Mouse (Mus musculus): ENCODE results near the gene Ep400. TPM values are rescaled to one million over a fixed set of nuclear protein-coding genes. Genes with fewer than 3 reads are reported as not detected.
A peak's percentile ranks its signal among the peaks of the same experiment; 100 is the strongest.
"Not testable (repeated sequence)": the region's sequence is repeated elsewhere in the genome, so short reads cannot be mapped to it uniquely, and the experiment has no call there.

Ep400 gene
- polyA plus RNA-seq, 1 experiment from 2014 or later: 46.9 TPM

DNA sequence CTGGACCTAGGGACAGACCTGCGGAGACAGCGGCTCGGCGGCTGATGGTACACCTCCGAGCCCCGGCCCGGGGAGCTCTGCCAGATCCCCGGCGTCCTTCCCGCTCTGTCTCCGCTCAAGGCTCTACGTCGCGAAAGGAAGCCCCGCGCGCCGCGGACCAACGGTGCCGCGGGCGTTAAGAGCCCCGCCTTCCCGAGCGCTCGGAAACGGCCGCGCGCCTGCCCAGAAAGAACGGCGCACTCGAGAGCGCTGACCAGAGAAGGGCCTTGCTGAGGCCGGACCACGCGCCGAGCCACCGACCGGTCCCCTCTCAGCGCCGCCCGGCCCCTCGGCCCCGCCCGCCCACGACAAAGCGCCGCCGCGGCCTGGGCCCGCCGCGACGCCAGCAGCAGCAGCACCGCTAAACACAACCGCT, 479 bp downstream of the Ep400 start:
- no peaks in the 10 kb centered on the region for H3K27me3 ChIP-seq (ENCODE audit: insufficient read depth, poor library complexity, severe bottlenecking)
- WGBS: under 1% methylated on average over 58 of the region's 58 CpGs
- H3K4me1 ChIP-seq: peaks cover 12% of the 10 kb centered on the region
- DNase-seq (ENCODE audit: low spot score): no peak
- H3K36me3 ChIP-seq: peaks cover 22% of the 10 kb centered on the region
- no peaks in the 10 kb centered on the region for H3K9me3 ChIP-seq
- peak overlapping the region; percentile 95 for H3K27ac ChIP-seq
- H3K4me3 ChIP-seq: peak overlapping the region; percentile 95

DNA sequence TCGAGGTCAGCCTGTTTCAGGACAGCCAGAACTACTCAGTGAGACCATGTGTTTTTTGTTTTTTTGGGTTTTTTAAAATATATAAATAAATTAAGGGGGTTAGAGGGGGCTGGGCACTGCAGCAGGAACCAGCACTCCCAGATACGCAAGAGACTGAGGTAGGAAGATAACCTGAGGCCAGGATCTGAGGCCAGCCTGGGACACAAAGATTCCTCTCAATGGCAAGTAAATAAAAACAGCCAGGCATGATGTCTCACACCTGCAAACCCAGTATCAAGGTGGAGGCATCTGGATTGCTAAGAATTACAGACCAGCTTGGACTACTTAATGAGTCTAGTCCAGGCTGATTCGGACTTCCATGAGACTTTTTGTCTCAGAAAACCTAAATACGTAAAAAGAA, 1.2 kb downstream of the Ep400 start:
- WGBS: 46% methylated on average over 4 of the region's 4 CpGs
- H3K27ac ChIP-seq: peak overlapping the region; percentile 95
- peaks cover 12% of the 10 kb centered on the region for H3K4me1 ChIP-seq
- peak overlapping the region; percentile 95 for H3K4me3 ChIP-seq
- peaks cover 14% of the 10 kb centered on the region for H3K36me3 ChIP-seq
- H3K27me3 ChIP-seq (ENCODE audit: insufficient read depth, poor library complexity, severe bottlenecking): no peaks in the 10 kb centered on the region
- no peaks in the 10 kb centered on the region for H3K9me3 ChIP-seq
- DNase-seq (ENCODE audit: low spot score): no peak

DNA sequence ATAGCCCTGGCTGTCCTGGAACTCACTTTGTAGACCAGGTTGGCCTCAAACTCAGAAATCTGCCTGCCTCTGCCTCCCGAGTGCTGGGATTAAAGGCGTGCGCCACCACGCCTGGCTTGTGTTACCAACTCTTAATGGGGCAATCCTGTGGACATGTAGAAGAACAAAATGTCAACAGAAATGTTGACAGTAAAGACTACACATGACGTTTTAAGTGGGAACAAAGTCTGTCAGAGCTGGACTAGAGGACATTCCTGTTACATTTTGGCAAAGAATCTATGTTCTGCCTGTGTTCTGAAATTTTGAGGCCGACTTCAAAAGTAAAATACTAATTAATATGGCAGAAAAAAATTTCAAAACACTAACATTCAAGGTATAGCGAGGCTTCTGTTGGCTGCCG, 6.6 kb downstream of the Ep400 start:
- no peak for DNase-seq (ENCODE audit: low spot score)
- Histone ChIP-seq H3K4me1 (no peaks in the 10 kb centered on the region), H3K27ac (no peak overlapping the region), H3K4me3 (no peak overlapping the region), H3K36me3 (no peaks in the 10 kb centered on the region), H3K9me3 (no peaks in the 10 kb centered on the region), H3K27me3 (ENCODE audit: insufficient read depth, poor library complexity, severe bottlenecking) (no peaks in the 10 kb centered on the region)
- 90% methylated on average over 8 of the region's 8 CpGs for WGBS

DNA sequence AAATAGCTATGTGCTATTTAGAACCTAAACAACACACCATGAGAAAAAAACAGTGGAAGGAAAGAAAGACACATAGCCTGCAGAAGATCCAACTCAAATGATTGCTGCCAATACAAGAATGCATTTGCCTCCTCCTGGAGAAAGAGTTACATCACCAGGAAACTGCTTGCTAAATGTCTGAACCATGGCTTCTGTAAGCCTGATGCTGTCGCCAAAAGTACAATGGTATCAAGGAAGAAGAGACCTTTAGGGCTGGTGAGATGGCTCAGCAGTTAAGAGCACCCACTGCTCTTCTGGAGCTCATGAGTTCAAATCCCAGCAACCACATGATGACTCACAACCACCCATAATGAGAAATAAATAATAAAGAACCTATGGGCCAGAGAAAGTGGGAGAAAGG, 25.5 kb downstream of the Ep400 start:
- WGBS: 74% methylated on average over 1 of the region's 1 CpGs
- Histone ChIP-seq H3K27me3 (ENCODE audit: insufficient read depth, poor library complexity, severe bottlenecking) (no peaks in the 10 kb centered on the region), H3K36me3 (peaks cover 25% of the 10 kb centered on the region), H3K9me3 (no peaks in the 10 kb centered on the region), H3K4me3 (no peak overlapping the region), H3K4me1 (no peaks in the 10 kb centered on the region), H3K27ac (no peak overlapping the region)
- DNase-seq (ENCODE audit: low spot score): peak; percentile 36

- H3K4me3 ChIP-seq: no peak overlapping the region
- H3K27me3 ChIP-seq (ENCODE audit: insufficient read depth, poor library complexity, severe bottlenecking): no peaks in the 10 kb centered on the region
- no peaks in the 10 kb centered on the region for H3K4me1 ChIP-seq
- DNase-seq (ENCODE audit: low spot score): no peak
- H3K27ac ChIP-seq: no peak overlapping the region
- H3K9me3 ChIP-seq: no peaks in the 10 kb centered on the region
- peaks cover 62% of the 10 kb centered on the region for H3K36me3 ChIP-seq
- WGBS: 96% methylated on average over 7 of the region's 7 CpGs
Measured at GRCm38 (mm10) chr5:110739496-110740275, 30.8 kb downstream of the Ep400 start.

- no peak for DNase-seq (ENCODE audit: low spot score)
- H3K36me3 ChIP-seq: peaks cover 82% of the 10 kb centered on the region
- WGBS: 95% methylated on average over 1 of the region's 1 CpGs
Measured at GRCm38 (mm10) chr5:110735606-110736005, 34.9 kb downstream of the Ep400 start.

GRCm38 (mm10) chr5:110733231-110733823, 37.2 kb downstream of the Ep400 start:
- 93% methylated on average over 4 of the region's 4 CpGs for WGBS
- Histone ChIP-seq H3K27ac (no peak overlapping the region), H3K27me3 (ENCODE audit: insufficient read depth, poor library complexity, severe bottlenecking) (no peaks in the 10 kb centered on the region), H3K4me1 (no peaks in the 10 kb centered on the region), H3K9me3 (no peaks in the 10 kb centered on the region), H3K36me3 (peaks cover 73% of the 10 kb centered on the region), H3K4me3 (no peak overlapping the region)
- no peak for DNase-seq (ENCODE audit: low spot score)

More at GRCm38 (mm10) chr5:110735606-110736005, 34.9 kb downstream of the Ep400 start:
- Histone ChIP-seq H3K4me1 (no peaks in the 10 kb centered on the region), H3K4me3 (no peak overlapping the region), H3K27ac (no peak overlapping the region), H3K9me3 (no peaks in the 10 kb centered on the region), H3K27me3 (ENCODE audit: insufficient read depth, poor library complexity, severe bottlenecking) (no peaks in the 10 kb centered on the region)

- Histone ChIP-seq H3K4me1 (no peaks in the 10 kb centered on the region), H3K4me3 (no peak overlapping the region), H3K27ac (no peak overlapping the region), H3K27me3 (ENCODE audit: insufficient read depth, poor library complexity, severe bottlenecking) (no peaks in the 10 kb centered on the region), H3K36me3 (peaks cover 69% of the 10 kb centered on the region), H3K9me3 (no peaks in the 10 kb centered on the region)
- WGBS: 88% methylated on average over 2 of the region's 2 CpGs
- no peak for DNase-seq (ENCODE audit: low spot score)
Measured at GRCm38 (mm10) chr5:110731227-110731626, 39.3 kb downstream of the Ep400 start.

DNA sequence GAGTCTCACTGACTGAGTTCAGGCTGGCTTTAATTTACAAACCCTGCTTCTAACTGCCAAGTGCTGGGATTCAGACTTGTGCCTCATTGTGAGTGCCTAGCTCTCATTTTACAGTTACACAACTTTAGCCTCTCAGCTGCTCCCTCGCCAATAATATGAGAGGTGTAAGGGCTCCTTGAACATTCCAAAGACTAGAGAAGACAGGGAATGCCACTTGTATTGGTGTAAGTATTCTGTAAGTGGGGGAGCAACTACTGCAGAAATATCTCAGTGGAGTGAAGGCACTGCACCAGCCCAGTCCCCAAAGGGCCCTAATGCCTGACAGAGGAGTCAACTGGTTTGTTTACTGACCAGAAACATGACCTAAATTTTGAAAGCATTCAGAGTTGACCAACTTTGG, 42.7 kb downstream of the Ep400 start:
- Histone ChIP-seq H3K27me3 (ENCODE audit: insufficient read depth, poor library complexity, severe bottlenecking) (no peaks in the 10 kb centered on the region), H3K27ac (no peak overlapping the region), H3K4me1 (no peaks in the 10 kb centered on the region), H3K36me3 (peaks cover 74% of the 10 kb centered on the region), H3K9me3 (no peaks in the 10 kb centered on the region), H3K4me3 (no peak overlapping the region)
- WGBS: 88% methylated on average over 1 of the region's 1 CpGs
- no peak for DNase-seq (ENCODE audit: low spot score)

DNA sequence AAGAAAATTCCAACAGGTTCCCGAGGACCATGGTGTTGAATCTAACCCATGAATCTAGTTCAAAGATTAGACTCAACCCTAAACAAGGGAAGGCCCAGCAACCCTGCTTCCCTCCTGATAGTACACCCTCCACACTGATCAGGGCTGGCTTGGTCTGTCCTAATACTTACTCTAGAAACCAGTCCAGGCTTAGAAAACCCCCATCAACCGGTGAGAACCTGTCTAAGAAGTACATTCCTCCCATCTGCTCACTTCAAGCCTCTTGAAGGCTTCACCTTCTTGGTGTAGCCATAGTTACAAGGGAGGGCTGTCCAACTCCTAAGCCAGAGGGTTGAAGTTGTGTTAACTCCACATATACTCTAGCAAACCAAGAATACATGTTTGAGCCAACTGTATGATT, 47.0 kb downstream of the Ep400 start:
- Histone ChIP-seq H3K4me1 (no peaks in the 10 kb centered on the region), H3K27ac (no peak overlapping the region), H3K9me3 (no peaks in the 10 kb centered on the region), H3K36me3 (peaks cover 79% of the 10 kb centered on the region), H3K27me3 (ENCODE audit: insufficient read depth, poor library complexity, severe bottlenecking) (no peaks in the 10 kb centered on the region), H3K4me3 (no peak overlapping the region)
- WGBS: 91% methylated on average over 2 of the region's 2 CpGs
- peak; percentile 61 for DNase-seq (ENCODE audit: low spot score)

GRCm38 (mm10) chr5:110721463-110721862, 49.1 kb downstream of the Ep400 start:
- peak; percentile 31 for DNase-seq (ENCODE audit: low spot score)
- peaks cover 75% of the 10 kb centered on the region for H3K36me3 ChIP-seq
- not testable (repeated sequence) for H3K9me3 ChIP-seq; H3K4me1 ChIP-seq; H3K27ac ChIP-seq; H3K27me3 ChIP-seq (ENCODE audit: insufficient read depth, poor library complexity, severe bottlenecking); H3K4me3 ChIP-seq
- WGBS: 88% methylated on average over 1 of the region's 1 CpGs

DNA sequence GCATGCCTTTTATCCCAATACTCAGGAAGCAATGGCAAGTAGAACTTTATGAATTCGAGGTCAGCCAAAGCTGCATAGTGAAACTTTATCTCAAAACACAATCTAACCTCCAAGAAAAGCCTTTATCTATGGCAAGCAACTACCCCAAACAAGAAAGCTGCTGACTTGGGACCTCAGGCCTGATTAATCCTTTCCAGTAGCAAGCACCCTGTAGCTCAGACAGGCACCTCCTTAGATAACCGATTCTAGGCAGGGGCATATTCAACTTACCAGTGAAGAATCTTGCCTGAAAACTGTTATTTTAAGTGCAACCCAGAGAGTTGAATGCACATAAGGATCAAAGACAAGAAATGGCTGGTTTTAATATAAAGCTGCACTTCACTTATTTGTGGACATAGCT, 59.1 kb downstream of the Ep400 start:
- H3K4me3 ChIP-seq: no peak overlapping the region
- no peak overlapping the region for H3K27ac ChIP-seq
- no peaks in the 10 kb centered on the region for H3K4me1 ChIP-seq
- DNase-seq (ENCODE audit: low spot score): no peak
- H3K36me3 ChIP-seq: peaks cover 64% of the 10 kb centered on the region
- H3K9me3 ChIP-seq: no peaks in the 10 kb centered on the region
- H3K27me3 ChIP-seq (ENCODE audit: insufficient read depth, poor library complexity, severe bottlenecking): no peaks in the 10 kb centered on the region
- 85% methylated on average over 2 of the region's 2 CpGs for WGBS

DNA sequence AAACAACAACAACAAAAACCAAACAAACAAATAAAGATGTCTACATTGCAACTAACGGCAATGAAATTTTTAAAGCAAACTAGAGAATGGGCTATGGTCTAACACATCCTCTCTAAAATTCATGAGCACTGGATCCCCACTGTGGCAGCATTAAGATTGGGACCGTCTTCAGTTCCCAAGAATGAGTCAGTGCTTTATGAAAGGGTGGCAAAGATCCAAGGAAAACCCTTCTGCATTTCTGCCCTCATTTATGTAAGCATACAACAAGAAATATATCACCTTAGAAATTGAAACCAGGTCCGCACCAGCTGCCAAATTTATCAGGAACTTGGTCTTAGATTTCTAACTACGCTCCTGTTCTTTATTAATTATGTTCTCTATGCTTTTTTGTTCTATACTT, 61.3 kb downstream of the Ep400 start:
- Histone ChIP-seq H3K27me3 (ENCODE audit: insufficient read depth, poor library complexity, severe bottlenecking) (no peaks in the 10 kb centered on the region), H3K27ac (no peak overlapping the region), H3K9me3 (no peaks in the 10 kb centered on the region), H3K4me3 (no peak overlapping the region), H3K4me1 (no peaks in the 10 kb centered on the region), H3K36me3 (peaks cover 85% of the 10 kb centered on the region)
- DNase-seq (ENCODE audit: low spot score): peak; percentile 11
- 91% methylated on average over 4 of the region's 4 CpGs for WGBS
